Mouse (Mus musculus) ES-Bruce4 (cell line): ENCODE measurements around the gene Khdc4.

Experiments
- CTCF ChIP-seq: IDR thresholded peaks from one replicate; pipeline ENCODE4 v1.8.1; 2011; ENCODE audit warnings: low read depth, low read length
- EP300 ChIP-seq: IDR thresholded peaks from 2 replicates; pipeline ENCODE4 v1.6.1; 2011; ENCODE audit warnings: low read depth, low read length; ENCODE audit not compliant: insufficient read depth
- POLR2A ChIP-seq: IDR thresholded peaks from one replicate; pipeline ENCODE4 v1.8.1; 2011; ENCODE audit warnings: low read length; ENCODE audit not compliant: insufficient read depth

- TF ChIP-seq CTCF (no peak), POLR2A (no peak), EP300 (no peak)
Observed at GRCm38 (mm10) chr3:88655619-88656018, 30.0 kb upstream of the Khdc4 start.
